Mouse (Mus musculus) stomach, postnatal 0 days (tissue): ENCODE measurements around the gene Hpcal4. TPM values are rescaled to one million over a fixed set of nuclear protein-coding genes. Genes with fewer than 3 reads are reported as not detected.

Experiments
- ATAC-seq: fragments of 200-750 bp; cut with Nextera tagmentation; 2 replicates; pipeline ENCODE4 v1.8.0; 2017; ENCODE audit not compliant: low FRiP score, low TSS enrichment
- DNase-seq: peaks from one replicate; pipeline ENCODE4 v3.0.0-alpha.2; 2016; ENCODE audit warnings: low spot score
- H3K27ac ChIP-seq: fragments of 300-500 bp; sonication (generic); replicated peaks from 2 replicates; pipeline ENCODE4 v1.5.1; 2014; ENCODE audit warnings: mild to moderate bottlenecking, control low read depth
- H3K27me3 ChIP-seq: fragments of 300-500 bp; sonication (generic); 2 replicates; pipeline ENCODE4 v1.6.1; 2014; ENCODE audit warnings: low read length; ENCODE audit not compliant: control insufficient read depth, insufficient read depth
- H3K36me3 ChIP-seq: fragments of 300-500 bp; sonication (generic); 2 replicates; pipeline ENCODE4 v1.6.1; 2014; ENCODE audit warnings: low read length, mixed read lengths; ENCODE audit not compliant: control insufficient read depth, insufficient read depth
- H3K4me1 ChIP-seq: fragments of 300-500 bp; sonication (generic); replicated peaks from 2 replicates; pipeline ENCODE4 v1.6.1; 2014; ENCODE audit warnings: antibody characterized with exemption; ENCODE audit not compliant: control insufficient read depth, insufficient read depth
- H3K4me2 ChIP-seq: fragments of 300-500 bp; sonication (generic); replicated peaks from 2 replicates; pipeline ENCODE4 v1.6.1; 2014; ENCODE audit warnings: low read depth, mild to moderate bottlenecking, control low read depth, moderate library complexity
- H3K4me3 ChIP-seq: fragments of 300-500 bp; sonication (generic); 2 replicates; pipeline ENCODE4 v1.5.1; 2014; ENCODE audit warnings: low read depth, low read length, control low read depth
- H3K9ac ChIP-seq: fragments of 300-500 bp; sonication (generic); 2 replicates; pipeline ENCODE4 v1.6.1; 2014; ENCODE audit warnings: mild to moderate bottlenecking, low read length, control low read depth, mixed read lengths
- H3K9me3 ChIP-seq: fragments of 300-500 bp; sonication (generic); 2 replicates; pipeline ENCODE4 v1.6.1; 2016; ENCODE audit warnings: low read length; ENCODE audit not compliant: control insufficient read depth
- CTCF ChIP-seq: IDR thresholded peaks from 2 replicates; pipeline ENCODE4 v1.5.1; 2016; ENCODE audit warnings: antibody characterized with exemption, low read depth, mild to moderate bottlenecking, moderate library complexity
- EP300 ChIP-seq: optimal IDR thresholded peaks from 2 replicates; pipeline ENCODE3; 2016; ENCODE audit warnings: antibody characterized with exemption
- WGBS: fragments of 180-500 bp; shearing (Covaris S2); extraction: QIAGEN DNeasy Blood & Tissue Kit; methylation state at CpG from one replicate; pipeline ENCODE4 v1.1.7; 2014; 5-methylcytosine and 5-hydroxymethylcytosine counted together
- polyA plus RNA-seq: library from polyadenylated mRNA; unstranded; fragments of >200 nt; fragmentation: Nextera tagmentation; extraction: Ambion mirVana; gene quantifications from 2 replicates; pipeline ENCODE4 v1.2.1, GENCODE M21; 2015

Hpcal4 gene
- polyA plus RNA-seq, 1 experiment from 2014 or later, result 3.0 TPM

GRCm38 (mm10) chr4:123219720-123220357, 36.8 kb downstream of the Hpcal4 start:
- H3K27me3 ChIP-seq, result no peaks in the 10 kb centered on the region
- H3K4me3 ChIP-seq, result no peak overlapping the region
- H3K36me3 ChIP-seq, result no peaks in the 10 kb centered on the region
- H3K4me2 ChIP-seq, result no peak overlapping the region
- peak; percentile 79 for ATAC-seq
- 68% methylated on average over 15 of the region's 15 CpGs for WGBS
- TF ChIP-seq EP300 (no peak), CTCF (peak; percentile 99)
- peak; percentile 68 for DNase-seq
- no peak overlapping the region for H3K27ac ChIP-seq
- H3K9me3 ChIP-seq, result no peaks in the 10 kb centered on the region
- H3K4me1 ChIP-seq, result no peaks in the 10 kb centered on the region
- H3K9ac ChIP-seq, result no peak overlapping the region

GRCm38 (mm10) chr4:123220637-123221036, 37.6 kb downstream of the Hpcal4 start:
- 68% methylated on average over 4 of the region's 4 CpGs for WGBS
- no peak overlapping the region for H3K27ac ChIP-seq
- H3K9ac ChIP-seq, result no peak overlapping the region
- H3K4me2 ChIP-seq, result no peak overlapping the region
- no peaks in the 10 kb centered on the region for H3K4me1 ChIP-seq
- no peak for TF ChIP-seq EP300
- TF ChIP-seq CTCF, result no peak
- DNase-seq (no peak), ATAC-seq (no peak)
- no peaks in the 10 kb centered on the region for H3K36me3 ChIP-seq
- H3K9me3 ChIP-seq, result no peaks in the 10 kb centered on the region
- no peaks in the 10 kb centered on the region for H3K27me3 ChIP-seq
- H3K4me3 ChIP-seq, result no peak overlapping the region

GRCm38 (mm10) chr4:123223309-123223708, 40.3 kb downstream of the Hpcal4 start:
- Histone ChIP-seq H3K4me1 (peaks cover 4% of the 10 kb centered on the region; the same call in 1 of the 2 replicates), H3K9ac (no peak overlapping the region), H3K9me3 (no peaks in the 10 kb centered on the region), H3K27me3 (no peaks in the 10 kb centered on the region), H3K36me3 (no peaks in the 10 kb centered on the region), H3K4me2 (no peak overlapping the region), H3K27ac (no peak overlapping the region), H3K4me3 (no peak overlapping the region)
- WGBS, result 61% methylated on average over 3 of the region's 3 CpGs
- ATAC-seq, result no peak
- DNase-seq, result peak; percentile 42
- TF ChIP-seq EP300, result no peak
- peak; percentile 69 for TF ChIP-seq CTCF

- no peak overlapping the region for H3K27ac ChIP-seq
- WGBS, result 49% methylated on average over 10 of the region's 10 CpGs
- DNase-seq, result no peak
These were observed 42.8 kb downstream of the Hpcal4 start for GRCm38 (mm10) chr4:123225718-123226403.

GRCm38 (mm10) chr4:123227707-123228106, 44.7 kb downstream of the Hpcal4 start:
- Histone ChIP-seq H3K9ac (no peak overlapping the region), H3K4me3 (no peak overlapping the region), H3K4me1 (peaks cover 4% of the 10 kb centered on the region; the same call in 1 of the 2 replicates), H3K27me3 (no peaks in the 10 kb centered on the region), H3K27ac (peak overlapping the region; percentile 56; the same call in 1 of the 2 replicates), H3K4me2 (no peak overlapping the region), H3K9me3 (no peaks in the 10 kb centered on the region), H3K36me3 (no peaks in the 10 kb centered on the region)
- ATAC-seq, result peak; percentile 30; the same call in 1 of the 2 replicates
- 35% methylated on average over 4 of the region's 4 CpGs for WGBS
- peak; percentile 39 for DNase-seq
- TF ChIP-seq CTCF (no peak), EP300 (no peak)

More at GRCm38 (mm10) chr4:123225718-123226403, 42.8 kb downstream of the Hpcal4 start:
- no peak for TF ChIP-seq CTCF
- no peak for TF ChIP-seq EP300
- ATAC-seq, result peak; percentile 66
- H3K4me3 ChIP-seq, result no peak overlapping the region
- H3K9ac ChIP-seq, result no peak overlapping the region
- H3K36me3 ChIP-seq, result no peaks in the 10 kb centered on the region
- H3K9me3 ChIP-seq, result no peaks in the 10 kb centered on the region
- peaks cover 4% of the 10 kb centered on the region; the same call in 1 of the 2 replicates for H3K4me1 ChIP-seq
- no peak overlapping the region for H3K4me2 ChIP-seq
- H3K27me3 ChIP-seq, result no peaks in the 10 kb centered on the region

GRCm38 (mm10) chr4:123228270-123228669, 45.2 kb downstream of the Hpcal4 start:
- no peak for DNase-seq

More at GRCm38 (mm10) chr4:123228270-123228669, 45.2 kb downstream of the Hpcal4 start:
- Histone ChIP-seq H3K27ac (peak overlapping the region; percentile 6; the same call in 1 of the 2 replicates), H3K9me3 (no peaks in the 10 kb centered on the region), H3K4me1 (peaks cover 4% of the 10 kb centered on the region; the same call in 1 of the 2 replicates), H3K9ac (no peak overlapping the region), H3K36me3 (no peaks in the 10 kb centered on the region), H3K27me3 (no peaks in the 10 kb centered on the region), H3K4me3 (no peak overlapping the region), H3K4me2 (no peak overlapping the region)
- WGBS, result 33% methylated on average over 2 of the region's 2 CpGs
- TF ChIP-seq EP300, result no peak
- TF ChIP-seq CTCF, result no peak
- peak; percentile 36; the same call in 1 of the 2 replicates for ATAC-seq
